Mouse (Mus musculus) lung, postnatal 0 days (tissue): ENCODE results near the gene Tnnc2.

Experiments used
- CTCF ChIP-seq: IDR thresholded peaks from 2 replicates; pipeline ENCODE4 v1.5.1; 2016; ENCODE audit warnings: antibody characterized with exemption, mild to moderate bottlenecking
- EP300 ChIP-seq: IDR thresholded peaks from 2 replicates; pipeline ENCODE4 v1.6.1; 2016; ENCODE audit warnings: antibody characterized with exemption, mild to moderate bottlenecking, control low read depth

- TF ChIP-seq CTCF (no peak), EP300 (no peak)
Observed at GRCm38 (mm10) chr2:164754800-164755199, 25.0 kb downstream of the Tnnc2 start.
